Mouse (Mus musculus) olfactory bulb, adult 2 months (tissue): ENCODE data around the gene Ppard. TPM values are rescaled to one million over a fixed set of nuclear protein-coding genes. Genes with fewer than 3 reads are reported as not detected.
A peak's percentile ranks its signal among the peaks of the same experiment; 100 is the strongest.

Experiments
- H3K27ac ChIP-seq: fragments of 200-500 bp; 2 replicates; pipeline ENCODE4 v1.5.1; 2012; ENCODE audit warnings: low read depth, low read length; ENCODE audit not compliant: insufficient read depth
- H3K4me1 ChIP-seq: fragments of 200-500 bp; 2 replicates; pipeline ENCODE4 v1.6.1; 2012; ENCODE audit warnings: low read length; ENCODE audit not compliant: control insufficient read depth, insufficient read depth
- H3K4me3 ChIP-seq: fragments of 200-500 bp; 2 replicates; pipeline ENCODE4 v1.5.1; 2012; ENCODE audit warnings: mild to moderate bottlenecking, low read depth, low read length, moderate library complexity; ENCODE audit not compliant: insufficient read depth
- CTCF ChIP-seq: fragments of 200-500 bp; IDR thresholded peaks from 2 replicates; pipeline ENCODE4 v1.5.1; 2012; ENCODE audit warnings: low read depth, mild to moderate bottlenecking, low read length, moderate library complexity; ENCODE audit not compliant: insufficient read depth
- POLR2A ChIP-seq: fragments of 200-500 bp; IDR thresholded peaks from 2 replicates; pipeline ENCODE4 v1.6.1; 2012; ENCODE audit warnings: mild to moderate bottlenecking, low read depth, low read length, moderate library complexity; ENCODE audit not compliant: insufficient read depth
- WGBS: fragments of 180-500 bp; shearing (Covaris S2); methylation state at CpG from one replicate; pipeline ENCODE4 v1.1.7; 2018; 5-methylcytosine and 5-hydroxymethylcytosine counted together
- polyA plus RNA-seq: library from polyadenylated mRNA; stranded (reverse); fragments of >200 nt; gene quantifications from 2 replicates; pipeline ENCODE4 v1.2.4, GENCODE M21; 2012; ENCODE audit warnings: low replicate concordance; ENCODE audit not compliant: missing spikeins, insufficient read depth, insufficient read length

The Ppard gene
- polyA plus RNA-seq, result not detected in 2 replicates

- H3K27ac ChIP-seq, result peak within 1 kb of the TSS; percentile 41; the same call in 1 of the 2 replicates
- under 1% methylated on average over 57 of the region's 57 CpGs for WGBS
- TF ChIP-seq CTCF (peak; percentile 89), POLR2A (peak; percentile 63)
Measured at GRCm38 (mm10) chr17:28232475-28233060, at the start of gene Ppard. TSS of gene Ppard (plus strand) at chr17:28232700.

DNA sequence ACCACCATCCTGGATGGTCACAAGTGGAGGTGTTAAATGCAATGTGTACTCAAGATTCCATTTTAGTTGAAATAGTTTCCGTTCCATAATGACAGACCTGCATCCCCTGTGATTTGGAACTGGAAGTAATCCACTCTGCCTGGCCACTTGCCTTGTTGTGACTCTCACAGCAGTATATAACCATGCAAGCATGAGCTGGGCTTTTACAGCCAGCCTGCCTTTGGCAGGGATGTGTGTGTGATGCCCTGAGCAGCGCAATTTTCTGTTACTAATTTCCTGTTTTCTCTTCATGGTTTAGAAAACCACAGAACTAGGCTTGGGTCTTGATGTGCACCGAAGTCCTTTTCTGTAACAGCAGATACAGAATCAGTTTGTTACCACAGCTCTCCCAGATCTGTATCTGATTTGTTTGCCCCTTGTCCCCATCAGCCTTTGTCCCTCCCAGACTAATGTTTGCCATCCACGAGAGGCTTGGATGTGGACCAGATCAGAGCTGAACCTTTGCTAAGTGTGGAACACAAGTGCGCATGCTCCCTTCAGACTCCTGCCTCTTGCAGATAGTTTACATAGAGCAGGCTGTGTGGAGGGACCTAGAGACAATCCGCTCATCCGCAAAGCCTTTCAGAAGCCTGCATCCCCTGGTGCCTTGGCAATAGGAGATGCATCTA lies 47.4 kb upstream of the Ppard start:
- Histone ChIP-seq H3K4me3 (no peak overlapping the region), H3K27ac (no peak overlapping the region), H3K4me1 (peaks cover 28% of the 10 kb centered on the region)
- TF ChIP-seq CTCF (no peak), POLR2A (no peak)
- WGBS, result 35% methylated on average over 7 of the region's 7 CpGs

More at GRCm38 (mm10) chr17:28232475-28233060, at the start of gene Ppard:
- H3K4me1 ChIP-seq, result peaks cover 34% of the 10 kb centered on the region
- peak within 1 kb of the TSS; percentile 78 for H3K4me3 ChIP-seq

- TF ChIP-seq POLR2A (no peak), CTCF (no peak)
- WGBS, result 90% methylated on average over 5 of the region's 5 CpGs
- H3K27ac ChIP-seq, result no peak overlapping the region
- H3K4me3 ChIP-seq, result no peak overlapping the region
- peaks cover 6% of the 10 kb centered on the region for H3K4me1 ChIP-seq
Measured at GRCm38 (mm10) chr17:28188313-28188712, 44.2 kb upstream of the Ppard start.

DNA sequence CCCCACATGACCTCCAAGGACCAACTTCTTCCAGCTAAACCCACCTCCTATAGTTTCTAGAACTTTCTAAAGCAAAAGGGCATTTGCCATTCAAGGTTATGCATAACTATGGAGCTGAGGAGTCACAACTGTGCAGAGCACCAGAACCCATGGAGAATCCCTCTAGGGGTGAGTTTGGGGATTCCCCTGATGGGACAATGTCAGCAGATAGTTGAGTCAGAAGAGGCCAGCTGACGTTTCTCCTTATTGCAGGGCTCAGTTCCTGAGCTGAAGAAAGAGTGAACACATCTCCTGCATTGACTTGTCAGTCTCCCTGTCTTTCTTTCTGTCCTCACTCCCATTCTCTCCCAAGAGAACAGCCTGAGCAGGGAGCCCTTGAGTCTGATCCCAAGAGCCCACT lies 39.7 kb upstream of the Ppard start:
- Histone ChIP-seq H3K4me1 (peaks cover 6% of the 10 kb centered on the region; the same call in 1 of the 2 replicates), H3K4me3 (no peak overlapping the region), H3K27ac (no peak overlapping the region)
- TF ChIP-seq POLR2A, result no peak
- no peak for TF ChIP-seq CTCF
- WGBS, result 45% methylated on average over 1 of the region's 1 CpGs

- TF ChIP-seq POLR2A, result no peak
- no peak for TF ChIP-seq CTCF
- peaks cover 6% of the 10 kb centered on the region; the same call in 1 of the 2 replicates for H3K4me1 ChIP-seq
- H3K27ac ChIP-seq, result no peak overlapping the region
- no peak overlapping the region for H3K4me3 ChIP-seq
- 61% methylated on average over 3 of the region's 3 CpGs for WGBS
Measured at GRCm38 (mm10) chr17:28193559-28193958, 38.9 kb upstream of the Ppard start.

- no peak overlapping the region for H3K4me3 ChIP-seq
- no peak for TF ChIP-seq CTCF
- no peak for TF ChIP-seq POLR2A
- H3K4me1 ChIP-seq, result peaks cover 6% of the 10 kb centered on the region; the same call in 1 of the 2 replicates
- WGBS, result 95% methylated on average over 10 of the region's 10 CpGs
- no peak overlapping the region for H3K27ac ChIP-seq
Measured at GRCm38 (mm10) chr17:28195033-28195432, 37.5 kb upstream of the Ppard start.

DNA sequence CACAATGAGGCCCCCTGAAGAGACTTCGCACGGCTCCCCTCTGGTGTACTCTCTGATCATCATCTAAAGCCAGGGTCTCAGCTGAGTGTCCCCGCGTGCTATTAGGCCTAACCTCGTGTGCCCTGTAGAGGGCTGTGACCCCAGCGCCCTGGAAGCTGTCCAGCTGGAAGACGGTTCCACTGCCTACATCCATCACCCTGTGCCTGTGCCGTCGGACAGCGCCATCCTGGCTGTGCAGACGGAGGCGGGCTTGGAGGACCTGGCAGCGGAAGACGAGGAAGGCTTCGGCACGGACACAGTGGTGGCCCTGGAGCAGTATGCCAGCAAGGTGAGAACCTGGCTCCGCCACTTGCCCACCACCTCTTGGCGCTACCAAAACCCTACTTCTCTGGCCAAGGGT lies 34.9 kb upstream of the Ppard start:
- no peak overlapping the region for H3K27ac ChIP-seq
- H3K4me1 ChIP-seq, result peaks cover 6% of the 10 kb centered on the region; the same call in 1 of the 2 replicates
- TF ChIP-seq CTCF (no peak), POLR2A (no peak)
- no peak overlapping the region for H3K4me3 ChIP-seq
- 74% methylated on average over 18 of the region's 18 CpGs for WGBS

DNA sequence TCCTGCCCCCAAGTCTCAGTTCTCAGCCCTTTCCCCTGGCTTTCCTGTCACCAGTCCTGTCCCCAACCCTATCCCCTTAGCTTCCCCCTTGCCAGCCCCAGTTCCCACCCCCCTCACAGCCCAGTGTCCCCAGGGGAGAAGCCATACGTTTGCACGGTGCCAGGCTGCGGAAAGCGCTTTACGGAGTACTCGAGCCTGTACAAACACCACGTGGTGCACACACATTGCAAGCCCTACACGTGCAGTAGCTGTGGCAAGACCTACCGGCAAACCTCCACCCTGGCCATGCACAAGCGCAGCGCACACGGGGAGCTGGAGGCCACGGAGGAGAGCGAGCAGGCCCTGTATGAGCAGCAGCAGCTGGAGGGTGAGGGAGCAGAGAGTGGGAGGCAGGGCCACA lies 30.5 kb upstream of the Ppard start:
- Histone ChIP-seq H3K27ac (no peak overlapping the region), H3K4me1 (peaks cover 13% of the 10 kb centered on the region), H3K4me3 (no peak overlapping the region)
- 83% methylated on average over 14 of the region's 14 CpGs for WGBS
- TF ChIP-seq POLR2A (no peak), CTCF (no peak)

DNA sequence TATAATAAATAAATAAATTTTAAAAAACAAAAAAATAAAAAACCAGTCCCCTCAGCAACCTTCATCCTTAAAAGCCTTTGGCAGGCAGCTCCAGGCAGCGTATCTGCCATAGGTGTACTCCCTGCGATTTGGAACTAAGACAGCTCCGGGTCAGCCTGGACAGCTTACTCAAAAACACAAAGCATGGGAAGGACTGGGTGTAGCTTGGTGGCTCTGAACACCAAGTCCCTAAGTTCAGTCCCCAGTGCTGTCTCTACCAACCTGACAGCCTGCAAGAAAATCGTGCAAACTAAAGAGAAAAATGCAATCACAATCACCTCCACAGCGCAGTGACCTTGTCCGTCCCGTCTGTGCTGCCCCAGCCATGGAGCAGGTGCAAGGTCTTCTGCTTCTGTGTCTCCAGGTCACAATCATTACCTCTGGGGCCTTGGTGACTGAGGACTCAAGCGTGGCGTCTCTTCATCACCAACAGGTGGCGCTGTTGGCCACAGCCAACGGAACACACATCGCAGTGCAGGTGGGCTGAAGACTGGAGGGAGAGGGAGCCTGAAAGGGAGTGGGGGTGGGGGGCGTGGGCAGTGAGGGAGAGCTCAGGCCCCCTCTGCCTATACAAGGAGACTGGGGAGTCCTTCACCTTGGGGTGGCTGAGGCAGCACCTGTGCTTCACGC lies 28.3 kb upstream of the Ppard start:
- Histone ChIP-seq H3K4me1 (peaks cover 24% of the 10 kb centered on the region), H3K27ac (no peak overlapping the region), H3K4me3 (no peak overlapping the region)
- WGBS, result 43% methylated on average over 14 of the region's 14 CpGs
- TF ChIP-seq CTCF, result peak; percentile 87
- TF ChIP-seq POLR2A, result no peak
